ENCODE assay signal across 17 mouse cellular contexts in genomic region chr16:65720953-65721352, GRCm38 (mm10).
DNase-seq lines count a peak whose midpoint lies in the region; ATAC-seq and TF ChIP-seq lines count a peak whose summit lies in the region.
"Had no signal": no experiment of that assay in that cellular context is flagged by ENCODE, and none has a peak within 500 bp of the region (broad histone marks: within the 10 kb centered on the region; RNA-seq: fewer than 3 reads in every experiment).

No protein-coding gene starts in this region.

- DNase-seq in cerebellum, postnatal 10 days = peak; percentile 2 to 3
- no peak for DNase-seq in cerebellum, postnatal 25 days
- peak; percentile 67 for DNase-seq in hindbrain, embryonic 14.5 days (ENCODE audit: low spot score)
- no peak for DNase-seq in hindbrain, embryonic 10.5 days (ENCODE audit: low spot score)
- DNase-seq in brain, embryonic 14.5 days (ENCODE audit: low read depth) = peak; percentile 65
- peak; percentile 70 for DNase-seq in limb, embryonic 14.5 days (ENCODE audit: low spot score)
- DNase-seq in urinary bladder, postnatal 36 days (ENCODE audit: low spot score in 2 of 2) = no peak
- DNase-seq in thymus, adult 18-20 months = no peak
- DNase-seq: adrenal gland, postnatal 14 days; cerebellum, adult 9-11 months; gastrocnemius, postnatal 25 days; kidney, adult 8-10 months; liver, embryonic 13.5 days had no signal

- H3K27me3 ChIP-seq in hindbrain, embryonic 14.5 days (ENCODE audit: control insufficient read depth, insufficient read depth, low read length) = no peaks in the 10 kb centered on the region
- no peaks in the 10 kb centered on the region for H3K27me3 ChIP-seq in hindbrain, embryonic 10.5 days (ENCODE audit: insufficient read depth, poor library complexity, severe bottlenecking)
- H3K27me3 ChIP-seq in limb, embryonic 14.5 days (ENCODE audit: control insufficient read depth, insufficient read depth, low read length) = no peaks in the 10 kb centered on the region
- H3K27me3 ChIP-seq: embryonic facial prominence, embryonic 15.5 days; heart, embryonic 12.5 days; liver, embryonic 13.5 days; megakaryocyte, embryonic 14.5 days had no signal

- no peak for TF ChIP-seq POLR2A in brain, embryonic 14.5 days (IDR thresholded peaks at IDR 0.05; ENCODE audit: borderline replicate concordance, extremely low read depth, insufficient read depth, insufficient read length, poor library complexity, severe bottlenecking)
- no peak for TF ChIP-seq POLR2A in limb, embryonic 14.5 days (IDR thresholded peaks at IDR 0.05; ENCODE audit: borderline replicate concordance, extremely low read depth, insufficient read depth, insufficient read length)

- no peaks in the 10 kb centered on the region for H3K36me3 ChIP-seq in hindbrain, embryonic 14.5 days (replicated peaks; ENCODE audit: control insufficient read depth, insufficient read depth)
- no peaks in the 10 kb centered on the region for H3K36me3 ChIP-seq in hindbrain, embryonic 10.5 days
- H3K36me3 ChIP-seq in limb, embryonic 14.5 days (ENCODE audit: control insufficient read depth, insufficient read depth, low read length) = no peaks in the 10 kb centered on the region
- H3K36me3 ChIP-seq: embryonic facial prominence, embryonic 15.5 days; heart, embryonic 12.5 days; liver, embryonic 13.5 days had no signal

- no peaks in the 10 kb centered on the region for H3K4me1 ChIP-seq in hindbrain, embryonic 14.5 days (replicated peaks; ENCODE audit: control insufficient read depth, insufficient read depth, low read length)
- H3K4me1 ChIP-seq in hindbrain, embryonic 10.5 days (replicated peaks) = no peaks in the 10 kb centered on the region
- peaks cover 3% of the 10 kb centered on the region; the same call in 1 of the 2 replicates for H3K4me1 ChIP-seq in limb, embryonic 14.5 days (ENCODE audit: control insufficient read depth, insufficient read depth, low read length)
- H3K4me1 ChIP-seq: embryonic facial prominence, embryonic 15.5 days; heart, embryonic 12.5 days; liver, embryonic 13.5 days; megakaryocyte, embryonic 14.5 days had no signal

- no peak overlapping the region for H3K4me2 ChIP-seq in hindbrain, embryonic 14.5 days (replicated peaks)
- H3K4me2 ChIP-seq in limb, embryonic 14.5 days (replicated peaks; ENCODE audit: low read depth, low read length, severe bottlenecking) = no peak overlapping the region
- H3K4me2 ChIP-seq: embryonic facial prominence, embryonic 15.5 days; heart, embryonic 12.5 days; liver, embryonic 13.5 days had no signal

- peak; percentile 90 for ATAC-seq in hindbrain, embryonic 14.5 days (ENCODE audit: low FRiP score)
- peak; percentile 91 for ATAC-seq in limb, embryonic 14.5 days (ENCODE audit: low FRiP score, low read depth)
- ATAC-seq: lung, postnatal 0 days had no signal

- no peaks in the 10 kb centered on the region for H3K9me3 ChIP-seq in hindbrain, embryonic 14.5 days (ENCODE audit: control insufficient read depth, low read length)
- no peaks in the 10 kb centered on the region for H3K9me3 ChIP-seq in hindbrain, embryonic 10.5 days
- no peaks in the 10 kb centered on the region for H3K9me3 ChIP-seq in limb, embryonic 14.5 days (ENCODE audit: control insufficient read depth, low read length)
- H3K9me3 ChIP-seq: embryonic facial prominence, embryonic 15.5 days; heart, embryonic 12.5 days; liver, embryonic 13.5 days had no signal

- TF ChIP-seq CTCF in brain, embryonic 14.5 days (IDR thresholded peaks at IDR 0.05; ENCODE audit: borderline replicate concordance, extremely low read depth, insufficient read depth, insufficient read length) = no peak

- no peak overlapping the region for H3K4me3 ChIP-seq in hindbrain, embryonic 14.5 days (replicated peaks; ENCODE audit: low read length)
- no peak overlapping the region for H3K4me3 ChIP-seq in hindbrain, embryonic 10.5 days
- no peak overlapping the region for H3K4me3 ChIP-seq in limb, embryonic 14.5 days (replicated peaks; ENCODE audit: low read length)
- H3K4me3 ChIP-seq: embryonic facial prominence, embryonic 15.5 days; heart, embryonic 12.5 days; liver, embryonic 13.5 days; megakaryocyte, embryonic 14.5 days had no signal

- H3K27ac ChIP-seq in hindbrain, embryonic 14.5 days = no peak overlapping the region
- H3K27ac ChIP-seq in hindbrain, embryonic 10.5 days = no peak overlapping the region
- H3K27ac ChIP-seq in limb, embryonic 14.5 days (replicated peaks; ENCODE audit: low read depth, low read length) = no peak overlapping the region
- H3K27ac ChIP-seq: embryonic facial prominence, embryonic 15.5 days; liver, embryonic 13.5 days had no signal

- H3K9ac ChIP-seq in hindbrain, embryonic 14.5 days = no peak overlapping the region
- no peak overlapping the region for H3K9ac ChIP-seq in limb, embryonic 14.5 days (ENCODE audit: low read depth, low read length, severe bottlenecking)
- H3K9ac ChIP-seq: embryonic facial prominence, embryonic 15.5 days; heart, embryonic 12.5 days; liver, embryonic 13.5 days had no signal

- 39% methylated on average over 4 of the region's 4 CpGs for WGBS in hindbrain, embryonic 14.5 days
- WGBS in hindbrain, embryonic 10.5 days = 69% methylated on average over 4 of the region's 4 CpGs
- WGBS in limb, embryonic 14.5 days = 6% methylated on average over 4 of the region's 4 CpGs

Comparison
In these comparisons a context has a peak if more than half of its experiments do, and no peak if none do; other contexts are left out.
1. DNase-seq: peak in cerebellum, postnatal 10 days (2 of 2), hindbrain, embryonic 14.5 days (single experiment), brain, embryonic 14.5 days (single experiment) and limb, embryonic 14.5 days (single experiment); none in cerebellum, postnatal 25 days (0 of 2), hindbrain, embryonic 10.5 days (single experiment), urinary bladder, postnatal 36 days (0 of 2) and thymus, adult 18-20 months (0 of 2).